Mouse (Mus musculus) hindbrain, embryonic 16.5 days (tissue): ENCODE results near the gene Manba. TPM values are rescaled to one million over a fixed set of nuclear protein-coding genes. Genes with fewer than 3 reads are reported as not detected.

ENCODE experiments used
- ATAC-seq: fragments of 200-750 bp; cut with Nextera tagmentation; 2 replicates; pipeline ENCODE4 v1.8.0; 2017; ENCODE audit warnings: moderate TSS enrichment, moderate library complexity
- H3K27ac ChIP-seq: fragments of 300-500 bp; sonication (generic); 2 replicates; pipeline ENCODE4 v1.5.1; 2014; ENCODE audit warnings: low read depth, mild to moderate bottlenecking, control low read depth, low read length, moderate library complexity
- H3K27me3 ChIP-seq: fragments of 300-500 bp; sonication (generic); replicated peaks from 2 replicates; pipeline ENCODE4 v1.6.1; 2014; ENCODE audit warnings: low read length; ENCODE audit not compliant: control insufficient read depth, insufficient read depth
- H3K36me3 ChIP-seq: fragments of 300-500 bp; sonication (generic); 2 replicates; pipeline ENCODE4 v1.6.1; 2014; ENCODE audit warnings: mild to moderate bottlenecking, low read length, moderate library complexity, mixed read lengths; ENCODE audit not compliant: control insufficient read depth, insufficient read depth
- H3K4me1 ChIP-seq: fragments of 300-500 bp; sonication (generic); 2 replicates; pipeline ENCODE4 v1.6.1; 2014; ENCODE audit warnings: low read depth, low read length; ENCODE audit not compliant: control insufficient read depth, insufficient read depth
- H3K4me2 ChIP-seq: fragments of 300-500 bp; sonication (generic); 2 replicates; pipeline ENCODE4 v1.6.1; 2014; ENCODE audit warnings: mild to moderate bottlenecking, low read length, control low read depth, moderate library complexity
- H3K4me3 ChIP-seq: fragments of 300-500 bp; sonication (generic); 2 replicates; pipeline ENCODE4 v1.5.1; 2014; ENCODE audit warnings: mild to moderate bottlenecking, low read length, control low read depth, moderate library complexity
- H3K9ac ChIP-seq: fragments of 300-500 bp; sonication (generic); 2 replicates; pipeline ENCODE4 v1.6.1; 2014; ENCODE audit warnings: low read depth, mild to moderate bottlenecking, control low read depth, low read length, moderate library complexity
- H3K9me3 ChIP-seq: fragments of 300-500 bp; sonication (generic); 2 replicates; pipeline ENCODE4 v1.6.1; 2014; ENCODE audit warnings: mild to moderate bottlenecking, low read length, moderate library complexity; ENCODE audit not compliant: control insufficient read depth
- WGBS: fragments of 180-500 bp; shearing (Covaris S2); extraction: QIAGEN DNeasy Blood & Tissue Kit; methylation state at CpG from one replicate; pipeline ENCODE4 v1.1.7; 2014; 5-methylcytosine and 5-hydroxymethylcytosine counted together
- polyA plus RNA-seq: library from polyadenylated mRNA; unstranded; fragments of >200 nt; fragmentation: Nextera tagmentation; extraction: Ambion mirVana; gene quantifications from 2 replicates; pipeline ENCODE4 v1.2.1, GENCODE M21; 2015

Gene Manba
- polyA plus RNA-seq, 1 experiment from 2014 or later: 9.0 TPM

GRCm38 (mm10) chr3:135579179-135579578 lies 93.8 kb downstream of the Manba start:
- Histone ChIP-seq H3K4me2 (no peak overlapping the region), H3K27me3 (no peaks in the 10 kb centered on the region), H3K9me3 (no peaks in the 10 kb centered on the region), H3K4me3 (no peak overlapping the region), H3K36me3 (no peaks in the 10 kb centered on the region), H3K4me1 (peaks cover 7% of the 10 kb centered on the region; the same call in 1 of the 2 replicates), H3K9ac (no peak overlapping the region), H3K27ac (no peak overlapping the region)
- 61% methylated on average over 4 of the region's 4 CpGs for WGBS
- no peak for ATAC-seq

GRCm38 (mm10) chr3:135580439-135581275 lies 95.2 kb downstream of the Manba start:
- Histone ChIP-seq H3K9ac (no peak overlapping the region; the same call in 1 of the 2 replicates), H3K4me1 (peaks cover 7% of the 10 kb centered on the region; the same call in 1 of the 2 replicates), H3K9me3 (no peaks in the 10 kb centered on the region), H3K27me3 (no peaks in the 10 kb centered on the region), H3K4me2 (no peak overlapping the region), H3K27ac (no peak overlapping the region), H3K4me3 (no peak overlapping the region), H3K36me3 (0 out of 2 replicates have a peak, but pooled peaks cover 2% of the 10 kb centered on the region)
- WGBS: 82% methylated on average over 21 of the region's 21 CpGs
- ATAC-seq: no peak

DNA sequence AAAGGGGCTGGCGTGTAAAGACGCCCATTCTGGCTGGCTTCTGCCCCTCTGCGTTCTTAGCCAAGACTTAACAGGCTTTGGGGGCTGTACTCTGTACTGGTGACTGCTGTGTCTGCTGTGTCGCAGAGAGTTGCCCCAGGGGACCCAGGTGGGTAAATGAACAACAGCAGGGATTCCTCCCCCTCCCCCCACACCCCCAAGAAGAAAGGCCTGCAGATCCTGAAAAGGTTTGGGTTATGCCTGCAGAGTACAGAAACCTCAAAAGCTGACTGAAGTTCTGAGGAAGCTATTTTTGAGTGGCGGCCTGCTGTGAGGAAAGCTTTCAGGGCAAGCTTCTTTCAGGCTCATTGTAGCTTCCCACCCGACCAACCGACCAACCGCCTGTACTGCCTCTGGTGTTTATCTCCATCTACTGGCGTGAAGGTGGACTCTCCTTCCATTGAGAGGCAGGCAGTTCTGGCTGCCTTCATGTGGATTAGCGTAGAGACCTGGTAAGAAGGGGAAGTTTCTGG lies 96.3 kb downstream of the Manba start:
- 11% methylated on average over 10 of the region's 10 CpGs for WGBS
- H3K9me3 ChIP-seq: no peaks in the 10 kb centered on the region
- 0 out of 2 replicates have a peak, but pooled peaks cover 2% of the 10 kb centered on the region for H3K36me3 ChIP-seq
- H3K4me3 ChIP-seq: no peak overlapping the region
- H3K4me1 ChIP-seq: peaks cover 7% of the 10 kb centered on the region; the same call in 1 of the 2 replicates
- no peak overlapping the region for H3K4me2 ChIP-seq
- ATAC-seq: peak; percentile 87
- no peak overlapping the region; the same call in 1 of the 2 replicates for H3K27ac ChIP-seq
- H3K27me3 ChIP-seq: no peaks in the 10 kb centered on the region
- no peak overlapping the region for H3K9ac ChIP-seq

DNA sequence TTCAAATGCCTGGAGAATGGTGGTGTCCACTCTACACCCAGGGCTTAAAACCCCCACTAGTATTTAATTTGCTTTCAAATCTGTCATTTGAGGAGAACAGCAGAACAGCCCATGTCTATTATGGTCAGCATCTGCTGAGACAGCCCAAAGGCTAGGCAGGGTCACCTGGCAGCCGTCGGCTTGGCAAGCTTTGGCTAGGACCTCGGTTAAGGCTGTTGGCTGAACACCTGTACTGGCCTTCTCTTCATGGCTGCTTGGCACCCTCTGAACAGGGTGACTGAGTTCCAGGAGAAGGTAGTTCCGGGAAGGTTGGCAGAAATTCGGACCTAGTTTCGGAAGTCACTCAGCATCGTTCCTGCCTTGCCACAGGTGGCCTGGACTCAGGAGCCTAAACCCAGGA lies 96.8 kb downstream of the Manba start:
- peak; percentile 3; the same call in 1 of the 2 replicates for ATAC-seq
- Histone ChIP-seq H3K27ac (no peak overlapping the region), H3K27me3 (no peaks in the 10 kb centered on the region), H3K4me1 (peaks cover 7% of the 10 kb centered on the region; the same call in 1 of the 2 replicates), H3K4me2 (no peak overlapping the region), H3K4me3 (no peak overlapping the region), H3K9me3 (no peaks in the 10 kb centered on the region), H3K36me3 (0 out of 2 replicates have a peak, but pooled peaks cover 3% of the 10 kb centered on the region), H3K9ac (no peak overlapping the region)
- 75% methylated on average over 7 of the region's 7 CpGs for WGBS

- Histone ChIP-seq H3K9ac (no peak overlapping the region), H3K4me1 (peaks cover 6% of the 10 kb centered on the region; the same call in 1 of the 2 replicates), H3K4me2 (no peak overlapping the region), H3K4me3 (no peak overlapping the region), H3K9me3 (no peaks in the 10 kb centered on the region), H3K36me3 (peaks cover 10% of the 10 kb centered on the region; the same call in 1 of the 2 replicates), H3K27ac (no peak overlapping the region), H3K27me3 (no peaks in the 10 kb centered on the region)
- 60% methylated on average over 6 of the region's 6 CpGs for WGBS
- ATAC-seq: 0 out of 2 replicates have a peak, but pooled peaks have one; percentile 19
Measured at GRCm38 (mm10) chr3:135585482-135585881, 100.1 kb downstream of the Manba start.

DNA sequence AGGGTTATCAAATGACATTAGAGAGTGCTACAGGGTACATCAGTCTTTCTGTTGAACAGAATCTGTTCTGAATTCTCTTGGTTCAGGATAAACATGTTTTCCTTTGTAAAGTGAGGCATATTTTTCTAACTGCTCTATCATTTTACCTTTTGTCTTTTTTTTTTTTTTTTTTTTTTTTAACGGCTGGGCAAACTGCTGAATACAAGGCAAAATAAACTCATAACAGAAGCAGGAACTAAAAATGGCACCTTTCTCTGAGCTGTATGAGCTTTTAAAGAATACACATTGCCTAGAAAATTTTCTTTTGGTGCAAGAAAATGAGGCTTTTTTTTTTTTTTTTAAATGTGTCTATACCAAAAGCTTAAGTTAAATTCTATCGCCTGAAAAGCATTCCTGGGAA lies 100.6 kb downstream of the Manba start:
- Histone ChIP-seq H3K9me3 (no peaks in the 10 kb centered on the region), H3K4me3 (no peak overlapping the region), H3K4me2 (no peak overlapping the region), H3K27me3 (no peaks in the 10 kb centered on the region), H3K36me3 (peaks cover 10% of the 10 kb centered on the region; the same call in 1 of the 2 replicates), H3K27ac (no peak overlapping the region), H3K9ac (no peak overlapping the region), H3K4me1 (peaks cover 4% of the 10 kb centered on the region; the same call in 1 of the 2 replicates)
- WGBS: 91% methylated on average over 2 of the region's 2 CpGs
- ATAC-seq: no peak

- Histone ChIP-seq H3K9ac (no peak overlapping the region), H3K27ac (no peak overlapping the region), H3K4me2 (no peak overlapping the region), H3K4me1 (peaks cover 2% of the 10 kb centered on the region; the same call in 1 of the 2 replicates), H3K9me3 (no peaks in the 10 kb centered on the region), H3K4me3 (no peak overlapping the region), H3K27me3 (no peaks in the 10 kb centered on the region), H3K36me3 (peaks cover 10% of the 10 kb centered on the region; the same call in 1 of the 2 replicates)
- ATAC-seq: no peak
- WGBS: 90% methylated on average over 4 of the region's 4 CpGs
Measured at GRCm38 (mm10) chr3:135586471-135586880, 101.1 kb downstream of the Manba start.

- Histone ChIP-seq H3K27me3 (no peaks in the 10 kb centered on the region), H3K4me2 (no peak overlapping the region), H3K36me3 (peaks cover 13% of the 10 kb centered on the region; the same call in 1 of the 2 replicates), H3K4me1 (no peaks in the 10 kb centered on the region), H3K4me3 (no peak overlapping the region), H3K9ac (no peak overlapping the region), H3K9me3 (no peaks in the 10 kb centered on the region), H3K27ac (no peak overlapping the region)
- 87% methylated on average over 4 of the region's 4 CpGs for WGBS
- no peak for ATAC-seq
Measured at GRCm38 (mm10) chr3:135590471-135590870, 105.1 kb downstream of the Manba start.

DNA sequence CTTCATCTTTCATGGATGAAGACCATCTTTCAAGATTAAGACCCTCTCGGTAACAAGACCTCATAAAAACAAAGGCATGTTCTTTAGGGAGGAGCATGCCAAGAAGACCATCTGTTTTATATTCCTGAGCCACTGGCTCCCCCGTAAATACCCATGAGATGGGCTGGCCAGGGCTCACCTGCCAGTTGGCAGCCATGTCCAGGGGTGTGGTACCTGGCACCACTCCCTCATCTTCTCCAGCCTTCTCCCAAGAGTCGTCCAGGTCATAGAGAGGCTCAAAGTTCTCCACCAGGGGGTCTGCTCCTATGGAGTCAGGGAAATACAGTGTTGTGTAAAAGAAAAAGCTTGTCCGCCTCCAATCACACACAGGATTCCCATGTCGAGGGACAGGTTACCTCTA lies 106.0 kb downstream of the Manba start:
- Histone ChIP-seq H3K9ac (no peak overlapping the region), H3K4me1 (no peaks in the 10 kb centered on the region), H3K27me3 (no peaks in the 10 kb centered on the region), H3K4me2 (no peak overlapping the region), H3K27ac (no peak overlapping the region), H3K9me3 (no peaks in the 10 kb centered on the region), H3K36me3 (peaks cover 15% of the 10 kb centered on the region; the same call in 1 of the 2 replicates), H3K4me3 (no peak overlapping the region)
- no peak for ATAC-seq
- 69% methylated on average over 5 of the region's 5 CpGs for WGBS
